Mouse (Mus musculus) small intestine, adult 2 months (tissue): ENCODE data around the gene Cd22. TPM values are rescaled to one million over a fixed set of nuclear protein-coding genes. Genes with fewer than 3 reads are reported as not detected.

Experiments
- H3K27ac ChIP-seq: fragments of 200-500 bp; 2 replicates; pipeline ENCODE4 v1.5.1; 2012; ENCODE audit warnings: low read depth, low read length, control low read depth, inconsistent platforms; ENCODE audit not compliant: insufficient read depth
- H3K27me3 ChIP-seq: fragments of 200-500 bp; 2 replicates; pipeline ENCODE4 v1.6.1; 2012; ENCODE audit warnings: mild to moderate bottlenecking, moderate library complexity, low read length, inconsistent platforms; ENCODE audit not compliant: control insufficient read depth, insufficient read depth
- H3K36me3 ChIP-seq: fragments of 200-500 bp; 2 replicates; pipeline ENCODE4 v1.6.1; 2012; ENCODE audit warnings: mild to moderate bottlenecking, low read length, control low read depth, inconsistent platforms; ENCODE audit not compliant: control insufficient read depth, insufficient read depth
- H3K4me1 ChIP-seq: fragments of 200-500 bp; 2 replicates; pipeline ENCODE4 v1.6.1; 2012; ENCODE audit warnings: low read length, inconsistent platforms, mixed read lengths; ENCODE audit not compliant: control insufficient read depth, insufficient read depth, insufficient read length
- H3K4me3 ChIP-seq: fragments of 200-500 bp; 2 replicates; pipeline ENCODE4 v1.5.1; 2012; ENCODE audit warnings: low read depth, mild to moderate bottlenecking, control low read depth, inconsistent platforms, low read length, moderate library complexity
- CTCF ChIP-seq: fragments of 200-500 bp; IDR thresholded peaks from 2 replicates; pipeline ENCODE4 v1.5.1; 2012; ENCODE audit warnings: low read depth, mild to moderate bottlenecking, control low read depth, inconsistent platforms, low read length, moderate library complexity, mixed read lengths; ENCODE audit not compliant: insufficient replicate concordance, insufficient read length; ENCODE audit errors: extremely low read depth
- POLR2A ChIP-seq: fragments of 200-500 bp; IDR thresholded peaks from 2 replicates; pipeline ENCODE4 v1.6.1; 2012; ENCODE audit warnings: low read depth, mild to moderate bottlenecking, control low read depth, inconsistent platforms, low read length, moderate library complexity
- WGBS: fragments of 180-500 bp; shearing (Covaris S2); methylation state at CpG from one replicate; pipeline ENCODE4 v1.1.7; 2018; 5-methylcytosine and 5-hydroxymethylcytosine counted together
- polyA plus RNA-seq: library from polyadenylated mRNA; depleted of rRNA; stranded (reverse); fragments of >200 nt; gene quantifications from 2 replicates; pipeline ENCODE4 v1.2.3, GENCODE M21; 2012

Cd22 gene
- polyA plus RNA-seq, 1 experiment, result 9.2 TPM

DNA sequence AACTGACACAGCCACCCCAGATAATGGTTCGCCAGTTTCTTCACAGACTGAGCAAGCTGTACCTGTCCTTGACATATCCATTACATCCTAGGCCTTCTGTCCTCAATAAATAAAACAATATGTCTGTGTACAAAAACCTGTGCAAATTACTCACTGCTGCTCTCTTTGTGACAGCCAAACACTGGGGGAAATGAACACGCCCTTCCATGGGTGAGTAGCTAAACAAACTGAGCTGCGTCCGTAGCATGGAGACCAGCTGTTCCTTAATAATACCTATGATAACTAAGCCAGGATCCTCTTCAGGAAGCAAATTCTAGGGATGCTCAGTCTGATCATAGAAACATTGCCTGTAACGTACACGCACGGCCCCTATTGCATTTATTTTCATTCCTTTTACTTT is 8.6 kb upstream of the Cd22 start:
- WGBS, result 72% methylated on average over 7 of the region's 7 CpGs
- TF ChIP-seq POLR2A (no peak), CTCF (no peak)
- Histone ChIP-seq H3K4me3 (no peak overlapping the region), H3K27me3 (no peaks in the 10 kb centered on the region), H3K36me3 (no peaks in the 10 kb centered on the region), H3K27ac (no peak overlapping the region), H3K4me1 (peaks cover 2% of the 10 kb centered on the region; the same call in 1 of the 2 replicates)

DNA sequence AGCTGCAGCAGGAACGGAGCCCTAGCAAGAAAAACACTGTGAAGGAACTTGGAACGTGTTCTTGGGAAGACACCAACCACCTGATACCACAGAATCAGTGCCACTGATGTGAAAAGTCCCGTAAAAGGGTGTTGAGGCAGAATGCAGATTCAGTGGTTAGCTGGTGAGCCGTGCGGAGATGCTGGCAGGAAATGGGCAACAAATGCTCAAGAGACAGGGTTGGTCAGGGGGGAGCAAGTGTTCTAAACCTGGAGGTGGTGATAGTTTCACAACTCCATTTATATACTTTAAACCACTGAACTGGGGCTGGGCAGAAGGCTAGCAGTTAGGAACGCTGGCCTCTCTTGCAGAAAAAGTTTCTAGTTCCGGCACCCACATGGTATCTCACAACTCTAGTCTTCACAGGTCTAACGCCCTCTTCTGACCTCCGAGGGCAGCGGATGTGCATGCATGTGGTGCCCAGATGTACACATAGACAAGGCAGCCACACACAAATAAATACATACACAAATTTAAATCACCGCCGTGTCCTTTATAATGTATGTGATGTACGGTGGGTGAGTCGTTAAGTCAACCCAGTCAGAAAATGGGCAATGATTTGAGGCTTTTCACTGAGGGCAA is 7.5 kb upstream of the Cd22 start:
- H3K27ac ChIP-seq, result peak overlapping the region; percentile 42; the same call in 1 of the 2 replicates
- H3K4me1 ChIP-seq, result peaks cover 2% of the 10 kb centered on the region; the same call in 1 of the 2 replicates
- H3K4me3 ChIP-seq, result no peak overlapping the region
- TF ChIP-seq CTCF (no peak), POLR2A (no peak)
- no peaks in the 10 kb centered on the region for H3K27me3 ChIP-seq
- 78% methylated on average over 14 of the region's 14 CpGs for WGBS
- no peaks in the 10 kb centered on the region for H3K36me3 ChIP-seq

DNA sequence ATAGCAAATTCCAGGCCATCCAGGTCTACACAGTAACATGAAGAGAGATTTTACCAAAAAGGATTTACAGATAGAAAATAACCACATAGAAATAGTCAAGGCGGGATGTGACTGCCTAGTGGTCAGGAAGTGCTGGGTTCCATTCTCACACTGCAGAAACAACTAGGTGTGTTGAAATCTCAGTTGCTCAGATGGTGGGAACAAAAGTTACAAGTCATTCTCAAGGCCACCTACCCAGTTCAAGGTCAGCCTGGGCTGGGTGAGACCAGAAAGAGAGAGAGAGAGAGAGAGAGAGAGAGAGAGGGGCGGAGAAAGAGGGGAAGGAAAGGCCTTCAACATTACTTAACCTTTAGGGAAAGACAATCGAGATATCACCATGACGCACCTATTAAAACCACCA is 6.7 kb upstream of the Cd22 start:
- no peak overlapping the region for H3K4me3 ChIP-seq
- no peaks in the 10 kb centered on the region for H3K27me3 ChIP-seq
- H3K4me1 ChIP-seq, result peaks cover 2% of the 10 kb centered on the region; the same call in 1 of the 2 replicates
- TF ChIP-seq POLR2A, result no peak
- TF ChIP-seq CTCF, result no peak
- H3K36me3 ChIP-seq, result no peaks in the 10 kb centered on the region
- H3K27ac ChIP-seq, result 0 out of 2 replicates have a peak overlapping the region, but pooled peaks have one; percentile 12
- 78% methylated on average over 4 of the region's 4 CpGs for WGBS

DNA sequence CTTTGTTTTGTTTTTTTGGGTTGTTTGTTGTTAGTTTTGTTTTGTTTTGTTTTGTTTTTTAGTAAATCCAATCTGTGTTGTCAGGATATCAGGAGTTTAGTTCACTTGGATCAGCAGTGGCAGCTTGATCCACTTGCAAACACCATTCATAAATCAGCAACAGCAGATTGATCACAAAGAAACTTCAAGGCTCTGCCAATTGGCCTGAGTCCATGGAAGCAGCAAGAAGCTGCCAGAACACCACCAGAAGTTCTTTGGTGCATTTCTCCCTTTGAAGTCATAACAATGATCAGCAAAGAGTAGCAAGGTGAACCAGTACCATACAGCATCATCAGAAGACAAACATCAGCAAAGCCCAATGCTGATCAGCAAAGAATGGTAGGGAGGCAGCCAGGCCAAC is 3.9 kb upstream of the Cd22 start:
- no peaks in the 10 kb centered on the region for H3K27me3 ChIP-seq
- H3K36me3 ChIP-seq, result no peaks in the 10 kb centered on the region
- no peak overlapping the region for H3K27ac ChIP-seq
- no peak overlapping the region for H3K4me3 ChIP-seq
- TF ChIP-seq POLR2A, result no peak
- TF ChIP-seq CTCF, result no peak
- H3K4me1 ChIP-seq, result no peaks in the 10 kb centered on the region

DNA sequence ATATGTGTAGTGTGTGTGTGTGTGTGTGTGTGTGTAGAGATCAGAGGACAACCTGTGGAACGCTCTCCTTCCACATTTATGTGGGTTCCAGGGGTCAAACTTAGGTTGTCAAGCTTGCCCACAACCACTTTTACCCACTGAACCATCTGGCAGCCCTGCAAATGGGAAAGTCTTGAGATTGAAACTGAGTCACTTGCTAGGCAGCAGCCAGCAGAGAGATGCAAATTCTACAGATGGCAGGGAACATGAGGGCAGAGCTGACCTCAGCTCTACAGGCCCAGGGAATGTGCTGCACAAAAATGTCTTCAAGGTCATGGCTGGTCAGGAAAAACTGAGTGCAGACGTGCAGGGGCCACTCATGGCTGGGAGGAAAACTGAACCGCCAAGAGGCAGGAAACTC is 1.2 kb upstream of the Cd22 start:
- H3K27me3 ChIP-seq, result no peaks in the 10 kb centered on the region
- H3K4me1 ChIP-seq, result no peaks in the 10 kb centered on the region
- H3K4me3 ChIP-seq, result no peak overlapping the region
- no peaks in the 10 kb centered on the region for H3K36me3 ChIP-seq
- TF ChIP-seq POLR2A (no peak), CTCF (no peak)
- no peak overlapping the region for H3K27ac ChIP-seq
- 76% methylated on average over 3 of the region's 3 CpGs for WGBS

DNA sequence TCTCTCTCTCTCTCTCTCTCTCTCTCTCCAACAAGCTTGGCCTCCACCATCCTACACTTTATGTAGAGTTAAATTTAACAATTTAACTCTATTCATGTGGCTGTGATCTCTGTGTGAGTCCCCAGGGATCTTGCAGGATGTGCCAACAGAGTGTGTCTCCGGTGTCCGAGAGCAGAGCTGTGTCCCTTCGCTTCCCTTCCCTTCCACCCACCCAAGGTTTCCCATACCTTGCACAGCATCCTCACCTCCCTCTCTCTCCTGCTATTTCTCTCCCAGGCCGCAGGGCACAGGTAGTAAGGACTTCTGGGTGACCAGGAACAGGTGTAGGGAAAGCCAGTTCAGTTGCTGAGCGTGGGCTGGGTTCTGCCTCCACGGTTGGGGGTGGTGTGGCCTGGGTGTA is 1.2 kb downstream of the Cd22 start:
- 0 out of 2 replicates have a peak overlapping the region, but pooled peaks have one; percentile 11 for H3K27ac ChIP-seq

DNA sequence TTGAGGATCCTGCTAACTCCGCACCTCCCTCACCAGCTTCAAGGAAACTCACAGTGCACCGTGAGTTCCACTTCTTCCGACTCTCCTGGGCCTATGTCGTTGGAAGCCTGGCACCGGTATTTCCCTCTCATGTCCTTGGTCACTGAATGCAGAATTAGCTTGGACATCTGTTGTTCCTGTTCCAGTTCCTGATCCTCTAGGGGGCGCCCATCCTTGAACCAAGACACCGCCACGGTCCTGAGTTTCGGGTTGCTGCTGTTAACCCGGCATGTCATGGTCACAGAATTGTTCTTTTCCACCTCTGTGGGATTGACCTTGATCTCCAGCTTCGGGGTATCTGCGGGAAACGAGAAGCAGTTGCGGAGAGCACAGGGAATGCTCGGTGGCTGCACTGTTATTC is 7.1 kb downstream of the Cd22 start:
- Histone ChIP-seq H3K4me3 (peak overlapping the region; percentile 19), H3K27me3 (no peaks in the 10 kb centered on the region), H3K4me1 (peaks cover 3% of the 10 kb centered on the region; the same call in 1 of the 2 replicates), H3K27ac (no peak overlapping the region), H3K36me3 (no peaks in the 10 kb centered on the region)
- WGBS, result 13% methylated on average over 15 of the region's 15 CpGs
- peak; percentile 72; the same call in 1 of the 2 replicates for TF ChIP-seq CTCF
- TF ChIP-seq POLR2A, result no peak

More for the DNA sequence above, 1.2 kb downstream of the Cd22 start:
- WGBS, result 83% methylated on average over 6 of the region's 6 CpGs
- TF ChIP-seq POLR2A (no peak), CTCF (no peak)
- Histone ChIP-seq H3K36me3 (no peaks in the 10 kb centered on the region), H3K27me3 (no peaks in the 10 kb centered on the region), H3K4me3 (peak overlapping the region; percentile 46), H3K4me1 (no peaks in the 10 kb centered on the region)
